Mouse (Mus musculus) lung, postnatal 0 days (tissue): ENCODE measurements around the gene Ilkap. TPM values are rescaled to one million over a fixed set of nuclear protein-coding genes. Genes with fewer than 3 reads are reported as not detected.

Experiments
- ATAC-seq: fragments of 200-750 bp; cut with Nextera tagmentation; 2 replicates; pipeline ENCODE4 v1.8.0; 2017; ENCODE audit warnings: moderate library complexity
- DNase-seq: peaks from one replicate; pipeline ENCODE4 v3.0.0-alpha.2; 2016; ENCODE audit warnings: low spot score
- H3K27ac ChIP-seq: fragments of 300-500 bp; sonication (generic); 2 replicates; pipeline ENCODE4 v1.5.1; 2014; ENCODE audit warnings: antibody characterized with exemption, mild to moderate bottlenecking, low read length, mixed read lengths
- H3K27me3 ChIP-seq: fragments of 300-500 bp; sonication (generic); replicated peaks from 2 replicates; pipeline ENCODE4 v1.6.1; 2014; ENCODE audit warnings: low read length, mixed read lengths; ENCODE audit not compliant: insufficient read depth
- H3K36me3 ChIP-seq: fragments of 300-500 bp; sonication (generic); 2 replicates; pipeline ENCODE4 v1.6.1; 2014; ENCODE audit warnings: low read length, mixed read lengths; ENCODE audit not compliant: insufficient read depth
- H3K4me1 ChIP-seq: fragments of 300-500 bp; sonication (generic); 2 replicates; pipeline ENCODE4 v1.6.1; 2014; ENCODE audit warnings: antibody characterized with exemption, low read depth, low read length, mixed read lengths; ENCODE audit not compliant: insufficient read depth
- H3K4me2 ChIP-seq: fragments of 300-500 bp; sonication (generic); replicated peaks from 2 replicates; pipeline ENCODE4 v1.6.1; 2014; ENCODE audit warnings: low read depth, mild to moderate bottlenecking, low read length, moderate library complexity, mixed read lengths
- H3K4me3 ChIP-seq: fragments of 300-500 bp; sonication (generic); 2 replicates; pipeline ENCODE4 v1.5.1; 2014; ENCODE audit warnings: low read depth, low read length
- H3K9ac ChIP-seq: fragments of 300-500 bp; sonication (generic); replicated peaks from 2 replicates; pipeline ENCODE4 v1.6.1; 2014; ENCODE audit warnings: low read depth, mild to moderate bottlenecking
- H3K9me3 ChIP-seq: fragments of 300-500 bp; sonication (generic); 2 replicates; pipeline ENCODE4 v1.6.1; 2016; ENCODE audit warnings: low read length, mixed read lengths
- CTCF ChIP-seq: IDR thresholded peaks from 2 replicates; pipeline ENCODE4 v1.5.1; 2016; ENCODE audit warnings: antibody characterized with exemption, mild to moderate bottlenecking
- EP300 ChIP-seq: IDR thresholded peaks from 2 replicates; pipeline ENCODE4 v1.6.1; 2016; ENCODE audit warnings: antibody characterized with exemption, mild to moderate bottlenecking, control low read depth
- WGBS: fragments of 180-500 bp; shearing (Covaris S2); extraction: QIAGEN DNeasy Blood & Tissue Kit; methylation state at CpG from one replicate; pipeline ENCODE4 v1.1.7; 2014; 5-methylcytosine and 5-hydroxymethylcytosine counted together
- polyA plus RNA-seq: library from polyadenylated mRNA; unstranded; fragments of >200 nt; fragmentation: Nextera tagmentation; extraction: Ambion mirVana; gene quantifications from 2 replicates; pipeline ENCODE4 v1.2.1, GENCODE M21; 2015

The Ilkap gene
- polyA plus RNA-seq, 1 experiment from 2014 or later: 94.0 TPM

DNA sequence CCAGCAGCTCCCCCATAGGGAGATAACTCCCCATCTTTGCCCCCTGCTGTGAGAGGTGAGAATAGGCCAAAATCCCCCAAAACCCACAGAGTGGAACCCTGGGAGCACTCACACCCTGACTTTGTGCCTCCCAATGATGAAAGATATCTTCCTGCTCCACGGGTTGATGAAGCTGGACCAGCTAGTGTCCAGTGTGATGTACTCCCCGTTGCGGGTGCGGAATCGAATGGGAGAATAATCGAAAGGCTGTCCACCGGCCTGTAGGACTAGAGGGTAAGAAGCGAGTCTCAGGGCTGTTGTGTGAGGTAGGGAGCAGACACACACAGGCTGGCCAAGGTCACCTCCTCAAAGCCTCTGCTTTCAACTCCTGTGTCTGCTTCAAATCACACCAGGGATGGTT lies 36.3 kb upstream of the Ilkap start:
- TF ChIP-seq EP300 (no peak), CTCF (no peak)
- no peaks in the 10 kb centered on the region for H3K27me3 ChIP-seq
- peaks cover 56% of the 10 kb centered on the region for H3K36me3 ChIP-seq
- H3K4me1 ChIP-seq: peaks cover 31% of the 10 kb centered on the region
- DNase-seq: no peak
- H3K4me3 ChIP-seq: no peak overlapping the region
- no peak for ATAC-seq
- no peaks in the 10 kb centered on the region for H3K9me3 ChIP-seq
- H3K4me2 ChIP-seq: no peak overlapping the region
- WGBS: 96% methylated on average over 8 of the region's 8 CpGs
- peak overlapping the region; percentile 98 for H3K27ac ChIP-seq
- H3K9ac ChIP-seq: 0 out of 2 replicates have a peak overlapping the region, but pooled peaks have one; percentile 13

DNA sequence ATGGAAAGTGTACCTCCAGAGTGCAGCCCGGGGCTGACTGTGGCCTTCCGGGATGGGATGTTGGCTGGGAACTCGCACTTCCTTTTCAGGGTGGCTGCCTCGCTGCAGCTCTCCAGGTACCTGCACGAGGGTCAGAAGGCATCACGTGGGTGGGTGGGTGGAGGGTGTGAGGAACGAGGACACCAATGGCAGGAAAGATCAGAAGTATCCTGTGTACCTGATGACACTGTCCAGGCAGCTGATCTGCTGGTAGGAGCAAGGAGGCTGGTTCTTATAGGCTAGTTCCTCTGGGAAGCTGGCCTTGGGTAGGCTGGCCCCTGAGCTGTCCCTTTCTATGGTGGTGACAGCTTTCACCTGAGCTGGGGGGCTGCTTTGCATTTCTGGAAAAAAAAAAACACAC lies 32.1 kb upstream of the Ilkap start:
- H3K27ac ChIP-seq: no peak overlapping the region
- ATAC-seq (no peak), DNase-seq (no peak)
- TF ChIP-seq CTCF (no peak), EP300 (no peak)
- no peak overlapping the region for H3K9ac ChIP-seq
- WGBS: 61% methylated on average over 7 of the region's 7 CpGs
- H3K4me2 ChIP-seq: no peak overlapping the region
- no peaks in the 10 kb centered on the region for H3K27me3 ChIP-seq
- H3K36me3 ChIP-seq: peaks cover 68% of the 10 kb centered on the region
- no peaks in the 10 kb centered on the region for H3K9me3 ChIP-seq
- H3K4me1 ChIP-seq: peaks cover 9% of the 10 kb centered on the region; the same call in 1 of the 2 replicates
- H3K4me3 ChIP-seq: no peak overlapping the region

DNA sequence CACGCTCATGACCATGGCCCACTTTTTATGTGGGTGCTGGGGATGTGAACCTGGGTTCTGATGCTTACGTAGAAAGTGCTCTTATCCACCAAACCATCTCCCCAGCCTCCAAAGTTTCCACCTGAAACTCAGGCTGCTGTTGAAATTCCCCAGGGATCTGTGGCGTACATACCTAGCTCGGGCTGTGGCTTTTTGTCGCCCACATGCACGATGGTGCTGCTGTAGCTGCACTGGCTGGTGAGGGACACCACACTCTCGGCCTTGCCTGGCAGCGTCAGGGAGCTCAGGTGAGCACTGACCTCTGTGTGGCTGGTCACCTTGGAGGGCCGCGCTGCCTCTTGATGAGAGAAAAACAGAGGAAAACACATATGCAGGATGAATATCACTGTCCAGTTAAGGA lies 30.6 kb upstream of the Ilkap start:
- ATAC-seq (no peak), DNase-seq (no peak)
- H3K9ac ChIP-seq: no peak overlapping the region
- H3K4me1 ChIP-seq: no peaks in the 10 kb centered on the region
- no peak overlapping the region for H3K4me3 ChIP-seq
- no peak overlapping the region for H3K4me2 ChIP-seq
- no peak overlapping the region for H3K27ac ChIP-seq
- peaks cover 56% of the 10 kb centered on the region; the same call in 1 of the 2 replicates for H3K36me3 ChIP-seq
- H3K9me3 ChIP-seq: no peaks in the 10 kb centered on the region
- no peaks in the 10 kb centered on the region for H3K27me3 ChIP-seq
- WGBS: 86% methylated on average over 10 of the region's 10 CpGs
- no peak for TF ChIP-seq EP300
- no peak for TF ChIP-seq CTCF

DNA sequence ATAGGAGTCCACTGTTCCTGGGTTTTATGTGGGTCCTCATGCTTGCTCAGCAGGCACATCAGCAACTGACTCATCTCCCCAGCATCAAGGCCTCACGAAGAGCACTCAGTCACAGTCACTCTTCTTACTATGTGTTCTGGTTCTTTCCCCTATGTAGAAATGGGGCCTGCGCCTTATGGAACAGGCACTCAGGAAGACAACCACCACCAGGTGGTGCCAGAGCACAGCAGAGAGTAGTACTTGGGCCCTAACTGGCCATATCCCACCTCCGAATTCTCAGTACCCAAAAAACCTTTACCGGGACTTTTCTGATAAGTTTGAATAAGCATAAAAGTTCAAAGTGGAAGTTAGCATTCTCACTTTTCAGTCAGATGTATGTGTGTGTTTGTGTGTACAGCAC lies 30.0 kb upstream of the Ilkap start:
- WGBS: 23% methylated on average over 4 of the region's 4 CpGs
- no peak overlapping the region for H3K27ac ChIP-seq
- TF ChIP-seq EP300: no peak
- peak; percentile 94 for TF ChIP-seq CTCF
- H3K4me2 ChIP-seq: no peak overlapping the region
- H3K4me1 ChIP-seq: no peaks in the 10 kb centered on the region
- H3K27me3 ChIP-seq: no peaks in the 10 kb centered on the region
- peak; percentile 84 for ATAC-seq
- no peak overlapping the region for H3K4me3 ChIP-seq
- peaks cover 62% of the 10 kb centered on the region for H3K36me3 ChIP-seq
- no peaks in the 10 kb centered on the region for H3K9me3 ChIP-seq
- peak; percentile 90 for DNase-seq
- no peak overlapping the region for H3K9ac ChIP-seq

DNA sequence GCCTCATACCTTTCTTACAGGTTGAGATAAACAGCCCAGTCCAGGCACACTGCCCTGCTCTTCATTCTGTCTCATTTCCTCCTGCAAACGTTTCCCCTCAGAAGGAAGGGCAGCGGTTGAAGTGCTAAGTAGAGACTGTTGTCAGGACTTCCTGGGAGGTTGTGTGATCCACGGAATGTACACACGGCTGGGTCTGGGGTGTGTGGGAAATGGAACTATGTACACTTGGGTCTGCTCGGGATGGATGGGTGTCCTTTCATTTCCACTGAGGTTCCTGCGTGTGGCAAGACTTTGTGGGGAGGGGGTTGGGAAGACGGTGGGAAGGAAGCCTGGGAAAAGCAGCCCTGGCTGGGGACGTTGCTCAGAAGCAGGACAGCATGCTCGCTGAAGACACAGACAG lies 27.8 kb upstream of the Ilkap start:
- no peak overlapping the region for H3K9ac ChIP-seq
- ATAC-seq: no peak
- 65% methylated on average over 9 of the region's 9 CpGs for WGBS

DNA sequence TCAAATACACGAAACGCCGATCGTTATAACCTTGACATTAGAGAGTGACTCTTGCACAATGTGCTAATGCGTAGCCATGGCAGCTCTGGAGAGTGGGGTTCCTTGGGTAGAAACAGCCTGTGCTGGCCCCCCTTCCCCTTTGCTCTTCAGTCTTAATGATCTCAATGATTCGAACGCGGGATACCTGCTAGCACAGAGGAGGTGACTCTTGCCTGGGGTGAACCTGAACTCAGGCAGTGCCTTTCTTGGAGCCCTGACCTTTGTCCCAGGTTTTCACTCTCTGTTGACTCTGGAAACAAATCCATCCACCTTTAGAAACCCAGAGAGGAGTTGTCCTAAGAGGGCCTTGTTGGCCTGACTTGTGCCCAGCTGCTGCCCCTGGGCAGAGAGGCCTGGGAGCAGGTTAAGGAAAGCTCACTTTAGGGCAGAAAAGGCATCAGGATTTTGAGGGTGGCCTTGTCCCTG lies 22.0 kb upstream of the Ilkap start:
- no peak overlapping the region for H3K4me3 ChIP-seq
- no peak overlapping the region for H3K27ac ChIP-seq
- no peak overlapping the region for H3K9ac ChIP-seq
- DNase-seq (no peak), ATAC-seq (no peak)
- TF ChIP-seq EP300 (no peak), CTCF (no peak)
- no peak overlapping the region for H3K4me2 ChIP-seq
- H3K27me3 ChIP-seq: no peaks in the 10 kb centered on the region
- no peaks in the 10 kb centered on the region for H3K4me1 ChIP-seq
- H3K36me3 ChIP-seq: peaks cover 42% of the 10 kb centered on the region
- 93% methylated on average over 8 of the region's 8 CpGs for WGBS
- no peaks in the 10 kb centered on the region for H3K9me3 ChIP-seq

More for the DNA sequence above, 27.8 kb upstream of the Ilkap start:
- TF ChIP-seq EP300 (no peak), CTCF (no peak)
- DNase-seq: no peak
- H3K4me1 ChIP-seq: no peaks in the 10 kb centered on the region
- no peaks in the 10 kb centered on the region for H3K27me3 ChIP-seq
- H3K27ac ChIP-seq: no peak overlapping the region
- no peak overlapping the region for H3K4me2 ChIP-seq
- H3K9me3 ChIP-seq: no peaks in the 10 kb centered on the region
- no peak overlapping the region for H3K4me3 ChIP-seq
- peaks cover 50% of the 10 kb centered on the region for H3K36me3 ChIP-seq
